Mouse (Mus musculus) left cerebral cortex, adult 2 months (tissue): ENCODE data around the gene Asic5. TPM values are rescaled to one million over a fixed set of nuclear protein-coding genes. Genes with fewer than 3 reads are reported as not detected.

Experiments
- DNase-seq, 2 experiments: peaks; one replicate each; pipeline ENCODE4 v3.0.0; 2021 to 2022; ENCODE audit warnings: low spot score in 2 of 2, mixed read lengths in 1 of 2; ENCODE audit errors: extremely low spot score in 1 of 2
- H3K27ac ChIP-seq: fragments of 200-600 bp; 2 replicates; pipeline ENCODE4 v1.8.1; 2022
- H3K4me3 ChIP-seq: fragments of 200-600 bp; 2 replicates; pipeline ENCODE4 v1.8.1; 2022
- CTCF ChIP-seq: fragments of 200-600 bp; IDR thresholded peaks from 2 replicates; pipeline ENCODE4 v1.8.1; 2022; ENCODE audit warnings: antibody characterized with exemption, mild to moderate bottlenecking, moderate library complexity
- intact Hi-C: fragments of 180-260 bp; cut with DNase I; formaldehyde crosslinking; loops from one replicate; pipeline ENCODE4 v1.15.1; 2025
- total RNA-seq, 2 experiments: library from RNA; stranded (reverse); gene quantifications; 2 replicates each; pipeline ENCODE4 v1.2.3; 2021

The Asic5 gene
- total RNA-seq, 2 experiments from 2014 or later, result not detected

DNA sequence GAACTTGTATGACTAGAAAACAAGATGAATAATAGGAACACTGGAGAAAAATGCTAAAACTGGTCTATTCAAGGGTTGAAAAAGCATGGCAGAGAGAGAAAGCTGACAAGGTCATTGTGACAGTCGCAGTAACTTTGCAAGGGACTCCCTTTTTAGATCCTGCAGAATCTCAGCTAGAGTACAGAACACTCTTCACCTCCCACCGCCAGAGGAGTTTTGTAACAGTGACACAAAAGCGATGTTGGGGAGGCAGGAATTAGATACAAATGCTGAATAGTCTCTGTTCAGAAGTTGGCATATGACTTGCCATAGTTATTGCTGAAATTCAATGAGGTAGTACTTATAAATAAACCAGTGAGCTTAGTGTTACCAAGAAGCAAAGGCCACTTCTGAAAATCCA lies 41.0 kb downstream of the Asic5 start:
- no peak for DNase-seq
- TF ChIP-seq CTCF, result no peak
- no peak overlapping the region for H3K27ac ChIP-seq
- intact Hi-C loops, result no loop called here
- no peak overlapping the region for H3K4me3 ChIP-seq

GRCm38 (mm10) chr3:82027286-82027685 lies 45.2 kb downstream of the Asic5 start:
- intact Hi-C loops, result no loop called here
- no peak for TF ChIP-seq CTCF
- H3K27ac ChIP-seq, result no peak overlapping the region
- no peak for DNase-seq
- no peak overlapping the region for H3K4me3 ChIP-seq

DNA sequence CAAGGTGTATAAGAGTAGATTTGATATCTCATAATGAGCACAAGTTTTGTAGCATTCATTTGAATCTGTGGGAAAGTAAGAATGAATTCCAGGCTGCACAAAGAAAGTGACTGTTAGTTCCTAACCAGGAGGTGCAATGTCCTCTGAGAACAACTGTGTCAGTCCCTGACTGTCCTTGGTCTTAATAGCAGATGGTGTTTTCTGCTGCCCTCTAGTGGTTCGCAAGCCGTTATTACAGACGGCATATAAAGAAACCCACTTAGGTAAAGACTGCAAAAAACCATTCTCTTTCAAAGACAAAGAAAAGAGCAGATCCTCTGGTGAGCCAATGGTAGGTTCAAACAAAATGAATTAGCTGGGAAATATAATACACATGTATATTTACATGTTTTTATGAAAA lies 47.1 kb downstream of the Asic5 start:
- intact Hi-C loops, result loop anchor here (1.0 to 2.0 kb wide), 2 partner anchors 32 to 96 kb away; partner anchors contain the start of gene Ctso
- no peak overlapping the region for H3K27ac ChIP-seq
- no peak for DNase-seq
- no peak overlapping the region for H3K4me3 ChIP-seq
- peak; percentile 85 for TF ChIP-seq CTCF

- no peak for TF ChIP-seq CTCF
- no peak overlapping the region for H3K27ac ChIP-seq
- no peak for DNase-seq
- intact Hi-C loops, result no loop called here
- H3K4me3 ChIP-seq, result no peak overlapping the region
Measured at GRCm38 (mm10) chr3:82030008-82030748, 48.1 kb downstream of the Asic5 start.

DNA sequence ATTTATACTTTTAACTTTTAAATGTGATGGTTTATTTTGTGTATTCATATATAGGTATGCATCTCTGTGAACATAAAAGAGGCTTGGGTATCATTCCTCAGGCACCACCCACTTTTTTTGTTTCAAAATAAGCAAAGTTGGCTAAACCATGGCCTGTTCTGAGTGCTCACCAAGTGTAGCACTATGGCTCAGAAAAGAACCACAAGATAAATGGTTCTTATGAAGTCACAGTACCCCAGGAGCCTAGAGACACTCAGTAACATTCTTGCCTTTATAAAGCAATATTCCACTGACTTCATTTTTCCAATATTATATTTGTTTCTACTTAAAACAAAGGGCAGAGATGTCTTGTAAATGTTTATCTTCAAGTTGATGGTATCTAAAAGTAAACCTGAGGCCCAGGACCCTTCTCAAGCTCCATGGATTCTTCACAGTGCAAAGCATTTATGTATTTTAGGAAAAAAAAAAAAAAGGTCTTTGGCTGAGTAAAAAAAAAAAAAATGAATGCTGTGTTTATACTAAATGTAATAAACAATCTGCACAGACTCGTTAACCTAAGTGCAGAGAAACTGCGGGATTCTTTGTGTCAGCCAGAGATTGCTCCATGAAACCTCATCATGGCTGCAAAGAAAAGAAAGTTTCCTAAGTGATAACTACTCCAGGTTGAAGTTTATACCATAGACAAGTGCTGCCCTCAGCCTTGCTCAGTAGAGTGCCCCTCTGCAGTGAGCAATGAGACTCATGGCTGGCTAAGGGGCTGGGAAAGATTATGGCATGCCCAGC lies 54.4 kb downstream of the Asic5 start:
- Histone ChIP-seq H3K4me3 (no peak overlapping the region), H3K27ac (no peak overlapping the region)
- intact Hi-C loops, result no loop called here
- TF ChIP-seq CTCF, result no peak
- DNase-seq, result no peak

- no peak for DNase-seq
- Histone ChIP-seq H3K27ac (no peak overlapping the region), H3K4me3 (no peak overlapping the region)
- intact Hi-C loops, result no loop called here
- TF ChIP-seq CTCF, result no peak
Measured at GRCm38 (mm10) chr3:82043676-82044075, 61.6 kb downstream of the Asic5 start.

DNA sequence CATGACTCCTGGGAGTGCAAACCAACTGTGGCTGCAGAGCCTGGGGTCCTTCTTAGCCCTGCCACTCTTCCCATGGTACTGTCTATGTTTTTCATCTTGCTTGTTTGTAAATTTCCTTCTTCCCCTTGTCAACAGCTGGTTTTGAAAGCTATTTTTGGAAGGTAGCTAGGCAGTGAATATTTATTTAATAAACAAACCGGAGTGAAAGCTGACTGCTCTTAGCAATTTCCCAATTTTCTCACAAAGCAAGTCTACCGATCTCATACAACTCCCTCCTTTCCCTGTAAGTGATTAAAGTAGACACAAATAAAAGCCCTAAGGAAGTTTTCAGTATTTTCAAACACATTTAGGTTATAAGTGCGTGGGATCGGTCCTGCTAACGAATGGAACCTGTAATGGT lies 62.8 kb downstream of the Asic5 start:
- intact Hi-C loops, result loop anchor here (5.0 kb wide), 3 partner anchors 97 to 232 kb away; no protein-coding TSS in a partner anchor
- no peak for TF ChIP-seq CTCF
- Histone ChIP-seq H3K27ac (no peak overlapping the region), H3K4me3 (no peak overlapping the region)
- DNase-seq, result no peak

- Histone ChIP-seq H3K27ac (peak overlapping the region; percentile 54), H3K4me3 (no peak overlapping the region)
- intact Hi-C loops, result loop anchor here (2.0 to 5.0 kb wide), 4 partner anchors 96 to 305 kb away; no protein-coding TSS in a partner anchor
- TF ChIP-seq CTCF, result no peak
- no peak for DNase-seq
Measured at GRCm38 (mm10) chr3:82046087-82046486, 64.0 kb downstream of the Asic5 start.

DNA sequence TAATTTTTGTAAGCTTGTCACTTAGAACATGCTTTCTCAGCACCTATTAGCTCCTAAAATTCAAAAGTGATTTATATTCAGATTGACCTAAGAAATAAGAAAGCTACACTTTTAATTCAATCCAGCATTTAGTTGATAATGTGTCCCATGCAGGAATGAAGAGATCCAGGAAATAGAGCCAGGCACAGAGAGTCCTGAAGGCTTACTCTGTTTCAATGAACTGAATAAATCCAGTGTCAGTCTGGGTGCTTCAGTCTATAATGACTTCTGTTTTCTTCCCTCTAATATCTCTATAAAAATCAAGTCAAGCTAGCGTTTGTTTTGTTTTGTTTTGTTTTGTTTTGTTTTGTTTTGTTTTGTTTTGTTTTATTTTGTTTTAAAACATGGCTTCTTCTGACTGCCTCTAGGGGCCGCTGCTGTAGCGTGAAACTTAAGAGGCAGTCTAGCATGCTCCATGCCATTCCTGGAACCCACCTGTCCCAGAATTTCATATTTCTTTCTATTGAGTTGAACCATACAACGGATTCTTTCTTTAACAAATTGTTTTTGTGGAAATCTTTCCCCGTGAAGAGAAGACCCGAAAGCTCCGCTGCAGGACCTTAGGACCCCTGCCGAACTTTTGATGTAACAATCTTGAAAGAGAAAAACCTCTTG lies 65.1 kb downstream of the Asic5 start:
- Histone ChIP-seq H3K4me3 (no peak overlapping the region), H3K27ac (peak overlapping the region; percentile 54; the same call in 1 of the 2 replicates)
- TF ChIP-seq CTCF, result peak; percentile 88
- intact Hi-C loops, result loop anchor here (1.0 to 5.0 kb wide), 5 partner anchors 95 to 304 kb away; no protein-coding TSS in a partner anchor
- no peak for DNase-seq

GRCm38 (mm10) chr3:82048078-82048477 lies 66.0 kb downstream of the Asic5 start:
- Histone ChIP-seq H3K4me3 (no peak overlapping the region), H3K27ac (peak overlapping the region; percentile 17; the same call in 1 of the 2 replicates)
- DNase-seq, result no peak
- intact Hi-C loops, result loop anchor here (5.0 kb wide), 3 partner anchors 94 to 229 kb away; no protein-coding TSS in a partner anchor
- TF ChIP-seq CTCF, result no peak

DNA sequence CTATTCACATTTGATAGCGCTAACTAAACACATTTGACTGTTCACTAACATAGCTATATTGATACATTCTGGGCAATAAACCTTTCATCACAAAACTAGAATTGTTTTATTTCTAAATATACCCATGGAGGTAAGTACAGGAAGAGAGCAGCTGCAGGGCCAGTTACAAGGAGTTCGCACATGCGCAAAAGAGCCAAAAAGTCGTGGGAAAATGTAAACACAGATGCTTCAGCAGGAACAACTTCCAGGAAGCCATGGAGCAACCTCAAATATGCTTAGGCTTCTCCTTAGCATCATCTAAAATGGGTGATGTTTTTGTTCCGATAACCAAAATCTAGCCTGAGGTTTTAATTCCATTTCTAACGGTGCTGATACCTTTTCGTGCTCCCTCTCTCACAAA lies 66.6 kb downstream of the Asic5 start:
- H3K27ac ChIP-seq, result no peak overlapping the region
- H3K4me3 ChIP-seq, result no peak overlapping the region
- intact Hi-C loops, result loop anchor here (5.0 kb wide), 3 partner anchors 94 to 229 kb away; no protein-coding TSS in a partner anchor
- TF ChIP-seq CTCF, result no peak
- no peak for DNase-seq
